ENCODE assay signal across 8 mouse cellular contexts in the genomic region with DNA sequence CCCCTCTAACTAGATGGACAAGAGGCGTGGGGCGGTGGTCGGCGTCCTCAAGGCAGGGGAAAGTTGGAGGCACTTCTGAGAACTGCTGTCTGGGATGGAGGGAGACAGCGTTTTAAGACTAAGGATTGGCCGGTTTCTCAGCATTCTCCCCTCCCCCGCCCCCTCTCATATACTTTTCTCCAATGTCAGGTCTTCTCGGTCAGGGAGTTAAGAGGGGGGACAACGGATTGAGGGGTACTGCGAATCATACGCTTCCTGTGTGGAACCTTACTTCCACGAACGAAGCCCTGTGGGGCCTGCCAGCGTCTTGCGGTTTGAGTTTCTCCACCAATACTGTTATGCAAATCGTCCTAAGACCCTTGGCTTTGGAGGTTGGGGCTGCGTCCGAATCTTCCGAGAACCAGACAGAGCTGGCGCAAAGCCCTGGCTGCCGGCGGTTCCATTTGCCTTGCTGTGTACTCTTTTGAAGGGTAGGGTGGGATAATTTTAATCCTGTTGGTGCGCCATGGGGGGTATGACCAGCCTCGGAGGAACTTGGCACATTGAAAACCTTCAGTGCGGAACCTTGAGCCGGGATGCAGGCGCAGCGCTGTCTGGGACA. TPM values are rescaled to one million over a fixed set of nuclear protein-coding genes. Genes with fewer than 3 reads are reported as not detected.
A peak's percentile ranks its signal among the peaks of the same experiment; 100 is the strongest.
DNase-seq lines count a peak whose midpoint lies in the region; ATAC-seq and TF ChIP-seq lines count a peak whose summit lies in the region.

No protein-coding gene starts in this region.

- no peak for TF ChIP-seq EP300 in liver, embryonic 14.5 days (IDR thresholded peaks at IDR 0.05; ENCODE audit: low read depth)

- intact Hi-C loops in gastrocnemius, adult 2 months (cut with DNase I): loop anchor here (2.0 to 5.0 kb wide), 2 partner anchors 60 to 234 kb away; no protein-coding TSS in a partner anchor

- peak; percentile 6 for DNase-seq in cerebellum, adult 11-12 months
- peak; percentile 8 for DNase-seq in brain, adult 2 months (ENCODE audit: low read depth, low spot score)
- peak; percentile 63 for DNase-seq in gastrocnemius, adult 2 months
- DNase-seq in induced T-regulatory cell, adult 2 months (ENCODE audit: low read depth): peak; percentile 56
- DNase-seq in liver, embryonic 14.5 days (ENCODE audit: low read depth in 3 of 3, low spot score in 3 of 3): no peak
- peak; percentile 65 for DNase-seq in neural tube, embryonic 10.5 days (ENCODE audit: extremely low spot score, low spot score)
- peak; percentile 15 for DNase-seq in urinary bladder, postnatal 25 days (ENCODE audit: low spot score)

- H3K27me3 ChIP-seq in liver, embryonic 14.5 days (ENCODE audit: control insufficient read depth, insufficient read depth, low read length): peaks cover 37% of the 10 kb centered on the region

- H3K9ac ChIP-seq in liver, embryonic 14.5 days (replicated peaks): no peak overlapping the region

- WGBS in liver, embryonic 14.5 days (ENCODE audit: insufficient replicate concordance): under 1% methylated on average over 28 of the region's 28 CpGs

- TF ChIP-seq CTCF in gastrocnemius, adult 2 months (IDR thresholded peaks at IDR 0.05): no peak
- no peak for TF ChIP-seq CTCF in liver, embryonic 14.5 days (IDR thresholded peaks at IDR 0.05; ENCODE audit: low read depth)

- no peaks in the 10 kb centered on the region for H3K9me3 ChIP-seq in liver, embryonic 14.5 days (ENCODE audit: control insufficient read depth, low read length)

- H3K4me2 ChIP-seq in liver, embryonic 14.5 days (ENCODE audit: low read depth): peak overlapping the region; percentile 90

- no peak for ATAC-seq in cerebellum, adult (ENCODE audit: insufficient number of reproducible peaks, low FRiP score, low TSS enrichment)
- no peak for ATAC-seq in liver, embryonic 14.5 days (ENCODE audit: insufficient read depth)

- no peaks in the 10 kb centered on the region for H3K36me3 ChIP-seq in liver, embryonic 14.5 days (replicated peaks; ENCODE audit: control insufficient read depth, insufficient read depth, low read depth)

- H3K4me1 ChIP-seq in liver, embryonic 14.5 days (replicated peaks; ENCODE audit: control insufficient read depth in 2 of 2, insufficient read depth in 2 of 2, low read length in 1 of 2): 0 out of 4 replicates have a peak, but pooled peaks cover 3 to 5% of the 10 kb centered on the region in 2 experiments

- peak overlapping the region; percentile 99 for H3K27ac ChIP-seq in gastrocnemius, adult 2 months
- H3K27ac ChIP-seq in liver, embryonic 14.5 days: no peak overlapping the region

- peak overlapping the region; percentile 98 for H3K4me3 ChIP-seq in gastrocnemius, adult 2 months
- H3K4me3 ChIP-seq in liver, embryonic 14.5 days (ENCODE audit: insufficient read depth in 1 of 2, low read depth in 2 of 2, low read length in 2 of 2): peak overlapping the region; percentile 52 to 77

RNA-seq across cellular contexts. Expression of gene Aff1, which starts 1.0 kb away (rescaled TPM):
- 10 to 100 TPM; 46.7 to 52.8 TPM for total RNA-seq in gastrocnemius, adult 2 months (2021)
- 5.6 and 7.0 TPM in 2 replicates for polyA plus RNA-seq in liver, embryonic 14.5 days (2012; rRNA removed)
- polyA plus RNA-seq in liver, embryonic 14.5 days (2014; fragmentation: Nextera tagmentation; extraction: Ambion mirVana): 17.1 and 19.2 TPM in 2 replicates

RNA-seq across cellular contexts. Expression of gene 1700016H13Rik, which starts 37.3 kb away (rescaled TPM):
- under 1 TPM; 0.50 to 0.94 TPM for total RNA-seq in gastrocnemius, adult 2 months (2021)
- polyA plus RNA-seq in liver, embryonic 14.5 days (2012; rRNA removed): 0.06 TPM in 1 of 2 replicates, not detected in the other
- not detected in 2 replicates for polyA plus RNA-seq in liver, embryonic 14.5 days (2014; fragmentation: Nextera tagmentation; extraction: Ambion mirVana)

Comparison
In these comparisons a context has a peak if more than half of its experiments do, and no peak if none do; other contexts are left out.
1. DNase-seq: peak in cerebellum, adult 11-12 months (single experiment), brain, adult 2 months (single experiment), gastrocnemius, adult 2 months (single experiment), induced T-regulatory cell, adult 2 months (single experiment), neural tube, embryonic 10.5 days (single experiment) and urinary bladder, postnatal 25 days (single experiment); none in liver, embryonic 14.5 days (0 of 3).